Mouse (Mus musculus) T-helper 2 cell (primary cell): ENCODE measurements around the gene Triml1.

ENCODE experiments used
- in situ Hi-C: fragments of 300-600 bp; cut with MboI, MseI; formaldehyde crosslinking; loops from one replicate; pipeline ENCODE4 v1.15.1; 2025; ENCODE audit warnings: high pct_unique_total_duplicates

Triml1 gene

GRCm38 (mm10) chr8:43141386-43141785 is at the start of gene Triml1:
Triml1 (minus strand) TSS chr8:43141486.
- in situ Hi-C loops, result no loop called here

- in situ Hi-C loops, result no loop called here
Measured at GRCm38 (mm10) chr8:43182281-43182680, 41.0 kb upstream of the Triml1 start.

GRCm38 (mm10) chr8:43180054-43180690 is 38.9 kb upstream of the Triml1 start, which contains the start of gene Triml2:
Triml2 (plus strand) TSS chr8:43180541.
- in situ Hi-C loops, result no loop called here

- in situ Hi-C loops, result no loop called here
Measured at GRCm38 (mm10) chr8:43179189-43179588, 37.9 kb upstream of the Triml1 start.

GRCm38 (mm10) chr8:43178263-43178662 is 37.0 kb upstream of the Triml1 start:
- in situ Hi-C loops, result no loop called here

GRCm38 (mm10) chr8:43176766-43177486 is 35.6 kb upstream of the Triml1 start:
- in situ Hi-C loops, result no loop called here

- in situ Hi-C loops, result no loop called here
Measured at GRCm38 (mm10) chr8:43169249-43169755, 28.0 kb upstream of the Triml1 start.

GRCm38 (mm10) chr8:43168083-43168482 is 26.8 kb upstream of the Triml1 start:
- in situ Hi-C loops, result no loop called here

- in situ Hi-C loops, result no loop called here
Measured at GRCm38 (mm10) chr8:43164453-43164852, 23.2 kb upstream of the Triml1 start.

GRCm38 (mm10) chr8:43163255-43163654 is 22.0 kb upstream of the Triml1 start:
- in situ Hi-C loops, result no loop called here

GRCm38 (mm10) chr8:43149307-43149706 is 8.0 kb upstream of the Triml1 start:
- in situ Hi-C loops, result no loop called here

GRCm38 (mm10) chr8:43111205-43111827 is 30.0 kb downstream of the Triml1 start:
- in situ Hi-C loops, result no loop called here
